Mouse (Mus musculus) cerebellum, adult 2 months (tissue): ENCODE measurements around the gene Afp.

Experiments used
- CTCF ChIP-seq: fragments of 200-500 bp; IDR thresholded peaks from 2 replicates; pipeline ENCODE4 v1.5.1; 2011; ENCODE audit warnings: low read depth, mild to moderate bottlenecking, control low read depth, low read length, moderate library complexity, borderline replicate concordance; ENCODE audit not compliant: insufficient read depth
- POLR2A ChIP-seq: fragments of 200-500 bp; IDR thresholded peaks from 2 replicates; pipeline ENCODE4 v1.6.1; 2011; ENCODE audit warnings: low read length, control low read depth, borderline replicate concordance; ENCODE audit not compliant: insufficient read depth

DNA sequence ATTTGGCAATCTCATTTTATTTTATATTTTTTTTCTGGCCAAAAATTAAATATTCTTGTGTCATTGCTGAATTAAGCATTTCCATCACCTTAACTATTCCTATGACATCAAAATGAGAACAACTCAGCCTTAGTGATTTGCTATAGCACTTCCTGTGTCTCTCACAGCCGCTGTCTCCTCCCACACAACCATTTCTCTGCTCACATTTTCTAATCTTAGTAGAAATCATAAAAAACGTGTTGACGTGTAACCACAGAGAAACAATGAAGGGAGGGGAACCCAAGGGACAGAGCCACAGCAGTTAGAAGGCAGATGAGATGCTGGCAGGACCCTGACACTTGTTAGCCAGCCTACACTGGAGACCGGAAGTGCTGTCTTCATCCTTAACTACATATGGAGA lies 37.8 kb upstream of the Afp start:
- TF ChIP-seq CTCF, result no peak
- TF ChIP-seq POLR2A, result no peak
